Mouse (Mus musculus) left cerebral cortex, postnatal 25 days (tissue): ENCODE measurements around the gene Gpx6. TPM values are rescaled to one million over a fixed set of nuclear protein-coding genes. Genes with fewer than 3 reads are reported as not detected.

ENCODE experiments used
- DNase-seq, 2 experiments: peaks; one replicate each; pipeline ENCODE4 v3.0.0; 2022; ENCODE audit warnings: low spot score in 2 of 2, mixed read lengths in 1 of 2
- intact Hi-C: fragments of 180-260 bp; cut with DNase I; formaldehyde crosslinking; loops from one replicate; pipeline ENCODE4 v1.15.1; 2025
- total RNA-seq, 2 experiments: library from RNA; stranded (reverse); gene quantifications; 2 replicates each; pipeline ENCODE4 v1.2.3; 2021

Gpx6 gene
- not detected for total RNA-seq

- DNase-seq = no peak
- intact Hi-C loops = no loop called here
Observed at GRCm38 (mm10) chr13:21311926-21312325, at the start of gene Gpx6. Gene Gpx6, plus strand, starts transcription at chr13:21312125.

GRCm38 (mm10) chr13:21262787-21263461, 49.0 kb upstream of the Gpx6 start:
- no peak for DNase-seq
- intact Hi-C loops = no loop called here

GRCm38 (mm10) chr13:21263910-21264309, 48.0 kb upstream of the Gpx6 start:
- intact Hi-C loops = no loop called here
- peak; percentile 15 to 31 for DNase-seq

GRCm38 (mm10) chr13:21264366-21264765, 47.6 kb upstream of the Gpx6 start:
- intact Hi-C loops = no loop called here
- DNase-seq = peak; percentile 57 to 67

- intact Hi-C loops = no loop called here
- DNase-seq = no peak
Observed at GRCm38 (mm10) chr13:21265736-21266135, 46.2 kb upstream of the Gpx6 start.

GRCm38 (mm10) chr13:21267541-21267940, 44.4 kb upstream of the Gpx6 start:
- DNase-seq = no peak
- intact Hi-C loops = no loop called here

- DNase-seq = no peak
- intact Hi-C loops = no loop called here
Observed at GRCm38 (mm10) chr13:21268262-21268661, 43.7 kb upstream of the Gpx6 start.

- DNase-seq = peak; percentile 42 to 73
- intact Hi-C loops = loop anchor here (1.0 to 5.0 kb wide), 4 partner anchors 40 to 437 kb away; no protein-coding TSS in a partner anchor
Observed at GRCm38 (mm10) chr13:21275021-21275814, 36.7 kb upstream of the Gpx6 start.

- intact Hi-C loops = loop anchor here (1.0 to 5.0 kb wide), 5 partner anchors 41 to 436 kb away; no protein-coding TSS in a partner anchor
- DNase-seq = peak; percentile 90 to 96
Observed at GRCm38 (mm10) chr13:21275815-21276550, 35.9 kb upstream of the Gpx6 start.

GRCm38 (mm10) chr13:21276551-21276950, 35.4 kb upstream of the Gpx6 start:
- intact Hi-C loops = loop anchor here (2.0 to 5.0 kb wide), 2 partner anchors 50 to 436 kb away; no protein-coding TSS in a partner anchor
- DNase-seq = no peak

- peak in 1 of 2 experiments; percentile 6 for DNase-seq
- intact Hi-C loops = loop anchor here (5.0 kb wide), 1 partner anchor 433 kb away; no protein-coding TSS in a partner anchor
Observed at GRCm38 (mm10) chr13:21279076-21279475, 32.8 kb upstream of the Gpx6 start.

GRCm38 (mm10) chr13:21279559-21279958, 32.4 kb upstream of the Gpx6 start:
- intact Hi-C loops = loop anchor here (5.0 kb wide), 1 partner anchor 433 kb away; no protein-coding TSS in a partner anchor
- peak; percentile 92 to 96 for DNase-seq

- intact Hi-C loops = no loop called here
- DNase-seq = no peak
Observed at GRCm38 (mm10) chr13:21292631-21293030, 19.3 kb upstream of the Gpx6 start, which contains the start of gene Gpx5. Gene Gpx5, minus strand, starts transcription at chr13:21292731.

GRCm38 (mm10) chr13:21298557-21298956, 13.4 kb upstream of the Gpx6 start:
- intact Hi-C loops = no loop called here

GRCm38 (mm10) chr13:21304483-21305066, 7.3 kb upstream of the Gpx6 start:
- DNase-seq = no peak
- intact Hi-C loops = no loop called here

More at GRCm38 (mm10) chr13:21298557-21298956, 13.4 kb upstream of the Gpx6 start:
- no peak for DNase-seq

GRCm38 (mm10) chr13:21309788-21310187, 2.1 kb upstream of the Gpx6 start:
- intact Hi-C loops = no loop called here
- DNase-seq = no peak

GRCm38 (mm10) chr13:21312854-21313253, 929 bp downstream of the Gpx6 start:
- intact Hi-C loops = no loop called here
- DNase-seq = no peak

GRCm38 (mm10) chr13:21313903-21314302, 2.0 kb downstream of the Gpx6 start:
- intact Hi-C loops = no loop called here
- DNase-seq = no peak

GRCm38 (mm10) chr13:21320262-21320661, 8.3 kb downstream of the Gpx6 start:
- intact Hi-C loops = loop anchor here (10.0 kb wide), 1 partner anchor 1025 kb away; no protein-coding TSS in a partner anchor
- DNase-seq = no peak
